Mouse (Mus musculus) neural tube, embryonic 15.5 days (tissue): ENCODE data around the gene Nphs1. TPM values are rescaled to one million over a fixed set of nuclear protein-coding genes. Genes with fewer than 3 reads are reported as not detected.

ENCODE experiments used
- ATAC-seq: fragments of 200-750 bp; cut with Nextera tagmentation; 2 replicates; pipeline ENCODE4 v1.8.0; 2017; ENCODE audit warnings: mild to moderate bottlenecking, moderate TSS enrichment, moderate library complexity; ENCODE audit not compliant: low FRiP score
- H3K27ac ChIP-seq: fragments of 300-500 bp; sonication (generic); replicated peaks from 2 replicates; pipeline ENCODE4 v1.5.1; 2015; ENCODE audit warnings: mild to moderate bottlenecking, inconsistent platforms
- H3K27me3 ChIP-seq: fragments of 300-500 bp; sonication (generic); replicated peaks from 2 replicates; pipeline ENCODE4 v1.6.1; 2015; ENCODE audit warnings: inconsistent platforms
- H3K36me3 ChIP-seq: fragments of 300-500 bp; sonication (generic); 2 replicates; pipeline ENCODE4 v1.6.1; 2015; ENCODE audit warnings: inconsistent platforms
- H3K4me1 ChIP-seq: fragments of 300-500 bp; sonication (generic); 2 replicates; pipeline ENCODE4 v1.6.1; 2015; ENCODE audit warnings: inconsistent platforms
- H3K4me2 ChIP-seq: fragments of 300-500 bp; sonication (generic); 2 replicates; pipeline ENCODE4 v1.6.1; 2015; ENCODE audit warnings: inconsistent platforms, mild to moderate bottlenecking, moderate library complexity
- H3K4me3 ChIP-seq: fragments of 300-500 bp; sonication (generic); replicated peaks from 2 replicates; pipeline ENCODE4 v1.5.1; 2015; ENCODE audit warnings: mild to moderate bottlenecking, inconsistent platforms
- H3K9ac ChIP-seq: fragments of 300-500 bp; sonication (generic); replicated peaks from 2 replicates; pipeline ENCODE4 v1.6.1; 2015; ENCODE audit warnings: mild to moderate bottlenecking, inconsistent platforms
- H3K9me3 ChIP-seq: fragments of 300-500 bp; sonication (generic); replicated peaks from 2 replicates; pipeline ENCODE4 v1.6.1; 2016; ENCODE audit warnings: inconsistent platforms
- WGBS: fragments of 180-500 bp; shearing (Covaris S2); methylation state at CpG from one replicate; pipeline ENCODE4 v1.1.7; 2015; ENCODE audit warnings: mixed read lengths; 5-methylcytosine and 5-hydroxymethylcytosine counted together
- polyA plus RNA-seq: library from polyadenylated mRNA; unstranded; fragments of >200 nt; fragmentation: Nextera tagmentation; extraction: Ambion mirVana; gene quantifications from 2 replicates; pipeline ENCODE4 v1.2.1, GENCODE M21; 2015

Nphs1 gene
- polyA plus RNA-seq, 1 experiment from 2014 or later = 0.14 TPM

DNA sequence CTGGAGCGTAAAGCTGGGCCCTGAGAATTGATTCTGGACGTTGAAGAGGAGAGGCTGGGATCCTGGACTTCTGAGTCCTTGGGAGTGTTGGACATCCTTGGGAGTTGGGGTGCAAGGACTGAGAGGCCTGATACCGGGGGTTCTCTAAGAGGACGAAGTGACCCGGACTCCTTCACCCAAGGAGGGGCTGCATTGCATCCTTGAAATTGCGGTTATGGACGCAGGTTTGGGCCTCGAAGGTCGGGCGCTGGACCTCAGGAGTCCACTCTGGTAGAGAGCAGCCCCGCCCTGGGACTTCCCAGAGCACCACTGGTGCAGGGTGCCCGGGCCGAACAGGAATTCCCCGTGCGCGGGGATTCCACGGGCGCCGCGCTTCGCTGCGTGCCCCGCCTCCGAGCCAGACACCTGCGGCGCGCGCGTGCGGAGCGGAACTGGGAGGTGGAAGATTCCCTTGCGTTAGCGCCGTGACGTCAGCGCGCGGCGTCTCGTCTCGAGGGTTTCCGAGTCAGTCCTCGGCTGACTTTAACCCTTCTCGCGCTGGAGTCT lies 36.2 kb upstream of the Nphs1 start:
- Histone ChIP-seq H3K4me2 (peak overlapping the region; percentile 98), H3K4me1 (peaks cover 24% of the 10 kb centered on the region), H3K9me3 (0 out of 2 replicates have a peak, but pooled peaks cover 5% of the 10 kb centered on the region), H3K27ac (peak overlapping the region; percentile 75), H3K9ac (peak overlapping the region; percentile 69), H3K36me3 (no peaks in the 10 kb centered on the region; the same call in 1 of the 2 replicates), H3K27me3 (no peaks in the 10 kb centered on the region), H3K4me3 (peak overlapping the region; percentile 67)
- peak; percentile 92 for ATAC-seq
- WGBS = under 1% methylated on average over 45 of the region's 45 CpGs

DNA sequence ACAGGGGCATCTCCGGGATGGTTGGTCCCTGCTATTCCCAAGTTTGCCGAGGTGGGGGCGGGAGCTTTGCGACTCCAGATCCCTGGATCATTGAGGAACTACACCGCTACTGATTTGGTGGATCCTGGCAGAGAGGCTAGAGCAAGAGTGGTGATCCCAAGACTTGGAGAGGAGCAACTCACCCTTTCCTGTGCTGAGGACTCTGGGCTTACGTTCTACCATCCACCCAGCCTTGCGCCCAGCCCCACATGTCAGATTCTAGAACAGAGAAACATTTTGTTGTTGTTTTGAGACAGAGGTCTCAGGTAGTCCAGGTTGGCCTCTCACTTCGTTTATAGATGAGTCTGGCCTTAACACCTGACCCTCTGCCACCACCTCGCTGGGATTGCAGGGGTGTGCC lies 35.6 kb upstream of the Nphs1 start:
- H3K9ac ChIP-seq = peak overlapping the region; percentile 69
- no peaks in the 10 kb centered on the region for H3K27me3 ChIP-seq
- peak overlapping the region; percentile 67 for H3K4me3 ChIP-seq
- peak overlapping the region; percentile 75 for H3K27ac ChIP-seq
- ATAC-seq = peak; percentile 46
- no peaks in the 10 kb centered on the region; the same call in 1 of the 2 replicates for H3K36me3 ChIP-seq
- H3K4me1 ChIP-seq = peaks cover 24% of the 10 kb centered on the region
- 0 out of 2 replicates have a peak, but pooled peaks cover 5% of the 10 kb centered on the region for H3K9me3 ChIP-seq
- peak overlapping the region; percentile 98 for H3K4me2 ChIP-seq
- WGBS = 11% methylated on average over 9 of the region's 9 CpGs

DNA sequence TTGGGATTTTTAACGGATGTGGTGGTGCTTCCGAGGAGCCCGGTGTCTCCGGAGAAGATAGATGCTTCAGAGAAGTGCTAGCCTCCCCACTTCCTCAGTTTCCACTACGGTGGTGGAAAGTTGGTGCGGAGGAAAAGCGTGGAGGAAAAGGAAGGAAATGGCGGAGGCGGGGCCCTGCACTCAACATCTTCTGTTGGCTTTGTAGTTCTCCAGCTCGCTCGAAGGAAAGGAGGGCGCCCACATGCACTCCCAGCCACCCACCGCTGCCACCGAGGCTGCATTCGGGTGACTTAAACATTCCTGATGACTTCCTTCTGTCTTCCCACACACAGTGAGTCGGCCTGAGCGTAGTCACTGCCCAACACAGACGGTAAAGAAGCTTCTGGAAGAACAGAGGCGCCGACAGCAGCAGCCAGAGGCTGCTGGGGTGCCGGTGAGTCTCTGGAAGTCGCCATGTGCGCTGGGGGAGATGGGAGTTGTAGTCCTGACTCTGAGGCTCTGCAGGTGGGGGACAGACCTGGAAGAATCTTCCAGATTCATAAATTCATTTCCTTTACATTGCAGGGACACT lies 35.0 kb upstream of the Nphs1 start:
- peak overlapping the region; percentile 98 for H3K4me2 ChIP-seq
- WGBS = 51% methylated on average over 23 of the region's 23 CpGs
- 0 out of 2 replicates have a peak, but pooled peaks cover 5% of the 10 kb centered on the region for H3K9me3 ChIP-seq
- ATAC-seq = no peak
- no peaks in the 10 kb centered on the region; the same call in 1 of the 2 replicates for H3K36me3 ChIP-seq
- H3K27me3 ChIP-seq = no peaks in the 10 kb centered on the region
- H3K4me3 ChIP-seq = peak overlapping the region; percentile 67
- peaks cover 24% of the 10 kb centered on the region for H3K4me1 ChIP-seq
- peak overlapping the region; percentile 75 for H3K27ac ChIP-seq
- H3K9ac ChIP-seq = peak overlapping the region; percentile 69

DNA sequence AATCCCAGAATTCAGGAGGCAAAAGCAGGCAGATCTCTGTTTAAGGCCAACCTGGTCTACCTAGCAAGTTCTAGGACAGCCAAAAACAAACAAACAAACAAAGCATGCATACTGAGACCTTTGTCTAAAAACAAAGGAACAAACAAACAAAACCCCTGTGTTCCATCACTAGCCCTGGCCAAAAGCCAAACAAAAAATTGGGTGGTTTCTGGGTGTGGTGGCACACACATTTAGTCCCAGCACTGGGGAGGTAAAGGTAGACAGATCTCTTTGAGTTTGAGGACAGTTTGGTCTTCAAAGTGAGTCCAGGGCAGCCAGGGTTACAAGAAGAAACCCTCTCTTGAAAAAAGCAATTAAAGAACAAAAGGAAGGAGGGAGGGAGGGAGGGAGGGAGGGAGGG lies 28.8 kb upstream of the Nphs1 start:
- Histone ChIP-seq H3K4me3 (no peak overlapping the region), H3K9me3 (no peaks in the 10 kb centered on the region), H3K9ac (no peak overlapping the region), H3K36me3 (no peaks in the 10 kb centered on the region; the same call in 1 of the 2 replicates), H3K4me2 (no peak overlapping the region), H3K27ac (no peak overlapping the region), H3K27me3 (no peaks in the 10 kb centered on the region), H3K4me1 (0 out of 2 replicates have a peak, but pooled peaks cover 4% of the 10 kb centered on the region)
- ATAC-seq = no peak

DNA sequence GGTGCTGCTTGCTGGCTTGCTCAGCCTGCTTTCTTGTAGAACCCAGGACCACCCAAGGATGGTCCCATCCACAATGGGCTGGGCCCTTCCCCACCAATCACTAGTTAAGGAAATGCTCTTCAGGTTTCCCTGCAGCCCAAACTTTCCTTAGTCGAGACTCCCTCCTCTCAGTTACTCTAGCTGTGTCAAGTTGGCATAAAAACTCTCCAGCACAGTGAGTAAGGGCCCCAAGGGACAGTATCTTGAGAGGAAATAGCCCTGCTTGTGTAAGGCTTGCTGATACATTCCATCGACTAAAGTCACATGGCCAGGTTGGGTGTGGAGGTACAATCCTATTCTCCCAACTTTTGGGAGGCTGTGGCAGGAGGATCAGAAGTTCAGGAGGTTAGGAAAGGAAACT lies 27.9 kb upstream of the Nphs1 start:
- 0 out of 2 replicates have a peak, but pooled peaks cover 4% of the 10 kb centered on the region for H3K4me1 ChIP-seq
- no peak overlapping the region for H3K9ac ChIP-seq
- no peak overlapping the region for H3K4me3 ChIP-seq
- H3K9me3 ChIP-seq = no peaks in the 10 kb centered on the region
- no peak overlapping the region for H3K4me2 ChIP-seq
- no peak for ATAC-seq
- peaks cover 3% of the 10 kb centered on the region for H3K36me3 ChIP-seq
- H3K27ac ChIP-seq = no peak overlapping the region
- 58% methylated on average over 2 of the region's 2 CpGs for WGBS
- H3K27me3 ChIP-seq = no peaks in the 10 kb centered on the region

DNA sequence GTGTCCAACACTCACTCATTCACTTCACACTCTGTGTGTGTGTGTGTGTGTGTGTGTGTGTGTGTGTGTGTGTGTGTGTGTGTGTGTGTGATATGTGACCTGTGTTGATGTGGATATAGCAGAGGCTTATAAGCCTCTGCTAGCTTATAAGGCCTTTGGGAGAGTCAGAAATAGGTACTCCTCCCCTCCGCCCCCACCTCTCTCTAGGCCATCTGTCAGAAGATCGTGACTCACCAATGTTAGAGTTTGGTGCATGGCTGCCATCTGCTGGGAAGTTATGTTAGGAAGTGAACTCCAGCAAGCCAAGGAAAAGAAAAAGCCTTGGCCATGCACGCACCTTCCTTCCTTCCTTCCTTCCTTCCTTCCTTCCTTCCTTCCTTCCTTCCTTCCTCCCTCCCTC lies 26.3 kb upstream of the Nphs1 start:
- ATAC-seq = peak; percentile 61; the same call in 1 of the 2 replicates
- H3K27ac ChIP-seq = no peak overlapping the region
- H3K27me3 ChIP-seq = no peaks in the 10 kb centered on the region
- H3K9ac ChIP-seq = no peak overlapping the region
- peaks cover 19% of the 10 kb centered on the region for H3K36me3 ChIP-seq
- H3K9me3 ChIP-seq = no peaks in the 10 kb centered on the region
- 0 out of 2 replicates have a peak, but pooled peaks cover 4% of the 10 kb centered on the region for H3K4me1 ChIP-seq
- 17% methylated on average over 3 of the region's 3 CpGs for WGBS
- H3K4me2 ChIP-seq = no peak overlapping the region
- H3K4me3 ChIP-seq = no peak overlapping the region

DNA sequence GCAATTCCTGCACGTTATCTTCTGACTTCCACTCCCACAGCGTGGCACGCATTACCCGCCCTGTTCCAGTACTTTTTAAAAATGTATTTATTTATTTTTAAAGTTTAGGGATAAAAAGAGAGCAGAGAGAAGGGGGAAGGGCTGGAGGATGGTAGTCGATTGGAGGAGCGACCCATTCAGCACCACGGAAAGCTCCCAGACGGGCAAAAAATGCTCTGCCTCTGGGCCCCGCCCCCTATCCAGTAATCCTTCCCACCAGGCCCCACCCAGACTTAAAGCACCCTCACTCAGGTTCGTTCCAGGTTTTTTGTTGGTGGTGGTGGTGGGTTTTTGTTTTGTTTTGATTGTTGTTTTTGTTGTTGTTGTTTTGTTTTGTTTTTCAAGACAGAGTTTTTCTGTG lies 23.9 kb upstream of the Nphs1 start:
- H3K4me3 ChIP-seq = no peak overlapping the region
- H3K4me2 ChIP-seq = no peak overlapping the region
- ATAC-seq = no peak
- no peak overlapping the region for H3K27ac ChIP-seq
- H3K4me1 ChIP-seq = 0 out of 2 replicates have a peak, but pooled peaks cover 4% of the 10 kb centered on the region
- H3K36me3 ChIP-seq = peaks cover 37% of the 10 kb centered on the region
- whole genome bisulfite sequencing = 8% methylated on average over 10 of the region's 10 CpGs
- no peaks in the 10 kb centered on the region for H3K9me3 ChIP-seq
- no peaks in the 10 kb centered on the region for H3K27me3 ChIP-seq
- no peak overlapping the region for H3K9ac ChIP-seq

DNA sequence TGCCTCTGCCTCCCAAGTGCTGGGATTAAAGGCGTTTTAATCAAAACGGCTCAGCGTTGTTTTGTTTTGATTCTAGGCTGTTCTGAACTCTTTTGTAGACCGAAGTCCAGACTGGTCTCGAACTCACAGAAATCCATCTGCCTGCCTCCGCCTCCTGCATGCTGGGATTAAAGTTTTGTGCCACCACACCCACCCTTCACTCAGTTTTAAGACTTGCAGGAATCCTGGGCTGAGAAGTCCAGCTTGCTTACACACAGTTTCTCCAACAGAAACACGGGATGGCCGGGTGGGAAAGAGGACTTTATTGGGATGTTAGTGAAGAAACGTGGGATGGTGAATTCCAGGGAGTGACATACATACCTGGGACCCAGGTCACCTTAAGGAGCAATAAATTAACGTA lies 23.4 kb upstream of the Nphs1 start:
- ATAC-seq = no peak
- H3K4me3 ChIP-seq = no peak overlapping the region
- H3K9ac ChIP-seq = no peak overlapping the region
- H3K4me2 ChIP-seq = no peak overlapping the region
- WGBS = 69% methylated on average over 10 of the region's 10 CpGs
- no peak overlapping the region for H3K27ac ChIP-seq
- H3K4me1 ChIP-seq = 0 out of 2 replicates have a peak, but pooled peaks cover 4% of the 10 kb centered on the region
- peaks cover 41% of the 10 kb centered on the region for H3K36me3 ChIP-seq
- H3K27me3 ChIP-seq = no peaks in the 10 kb centered on the region
- H3K9me3 ChIP-seq = no peaks in the 10 kb centered on the region

DNA sequence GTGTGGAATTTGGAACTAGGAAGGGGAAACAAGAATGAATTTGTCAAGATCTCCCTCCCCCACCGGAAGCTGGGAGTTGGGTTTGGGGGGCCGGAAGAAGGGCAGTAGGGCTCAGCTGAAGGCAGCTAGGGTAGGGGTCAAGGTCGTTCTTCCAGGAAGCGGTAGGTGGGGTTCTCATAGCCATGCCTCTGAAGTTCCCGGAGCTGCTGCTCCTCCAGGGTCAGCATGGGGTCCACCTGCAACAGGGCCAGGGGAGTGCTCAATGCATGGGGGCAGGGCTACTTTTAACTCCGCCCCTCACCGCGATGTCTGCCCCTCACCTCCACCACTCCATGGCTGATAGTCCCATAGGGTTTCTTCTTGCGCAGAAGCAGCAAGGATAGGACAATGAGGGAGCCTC lies 23.0 kb upstream of the Nphs1 start:
- Histone ChIP-seq H3K4me3 (no peak overlapping the region), H3K27ac (no peak overlapping the region), H3K9me3 (no peaks in the 10 kb centered on the region), H3K27me3 (no peaks in the 10 kb centered on the region), H3K9ac (no peak overlapping the region), H3K36me3 (peaks cover 46% of the 10 kb centered on the region), H3K4me2 (no peak overlapping the region), H3K4me1 (0 out of 2 replicates have a peak, but pooled peaks cover 4% of the 10 kb centered on the region)
- 46% methylated on average over 9 of the region's 9 CpGs for WGBS
- ATAC-seq = no peak

DNA sequence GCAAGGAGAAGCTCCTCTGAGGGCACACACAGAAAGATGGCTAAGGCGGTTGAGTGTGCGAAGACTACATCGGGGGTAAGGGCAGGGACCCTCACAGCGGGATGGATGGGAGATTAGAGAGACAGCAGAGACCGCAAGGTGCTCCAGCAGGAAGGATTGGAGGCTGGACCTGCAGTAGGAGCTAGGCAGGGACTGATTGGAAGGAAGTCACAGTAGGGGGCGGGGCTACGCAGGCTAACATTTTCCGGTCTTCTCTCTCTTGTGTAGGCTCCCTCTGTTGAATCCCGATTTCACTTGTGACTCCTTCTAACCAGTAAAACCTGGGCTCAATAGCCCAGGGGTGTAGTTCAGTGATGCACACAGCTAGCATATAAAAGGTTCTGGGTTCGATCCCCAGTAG lies 21.2 kb upstream of the Nphs1 start:
- H3K27me3 ChIP-seq = no peaks in the 10 kb centered on the region
- no peak overlapping the region for H3K4me3 ChIP-seq
- peaks cover 3% of the 10 kb centered on the region; the same call in 1 of the 2 replicates for H3K4me1 ChIP-seq
- no peaks in the 10 kb centered on the region for H3K9me3 ChIP-seq
- no peak overlapping the region for H3K9ac ChIP-seq
- H3K4me2 ChIP-seq = no peak overlapping the region
- no peak overlapping the region for H3K27ac ChIP-seq
- ATAC-seq = no peak
- H3K36me3 ChIP-seq = peaks cover 60% of the 10 kb centered on the region
- 21% methylated on average over 10 of the region's 10 CpGs for WGBS

DNA sequence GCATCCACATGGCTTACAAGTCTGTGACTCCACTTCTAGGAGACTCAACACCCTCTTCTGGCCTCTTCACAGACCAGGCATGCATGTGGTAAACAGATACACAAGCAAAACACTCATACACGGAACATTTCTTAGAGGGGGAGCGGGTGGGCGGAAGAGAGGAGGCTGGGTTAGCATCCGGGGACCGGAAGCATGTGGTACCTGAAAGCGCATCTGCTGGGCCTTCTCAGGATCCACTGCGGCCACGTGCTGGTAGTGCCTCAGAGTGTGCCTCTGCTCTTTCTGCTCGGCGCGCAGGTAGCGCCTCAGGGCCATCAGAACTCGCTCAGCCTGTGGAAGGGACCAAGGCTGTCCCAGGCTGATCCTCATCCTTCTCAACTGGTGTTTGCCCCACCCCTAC lies 18.4 kb upstream of the Nphs1 start:
- no peak overlapping the region for H3K9ac ChIP-seq

DNA sequence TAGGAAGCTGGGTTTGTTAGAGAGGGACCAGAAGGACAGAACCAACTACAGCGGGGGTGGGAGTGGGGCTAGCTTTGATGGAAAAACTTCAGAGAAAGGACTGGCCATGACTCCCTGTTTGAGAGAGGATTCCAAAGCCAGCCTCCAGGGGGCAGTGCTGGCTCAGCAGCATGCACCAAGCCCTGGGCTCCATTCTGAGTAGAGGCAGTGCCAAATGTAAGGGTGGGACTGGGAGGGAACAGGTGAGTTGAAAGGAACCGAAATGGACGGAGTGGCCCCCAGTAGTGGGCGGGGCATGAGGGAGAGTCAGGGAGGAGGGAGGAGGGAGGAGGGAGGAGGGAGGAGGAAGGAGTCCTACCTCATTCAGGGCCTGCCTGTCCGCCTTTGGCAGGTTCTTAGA lies 17.4 kb upstream of the Nphs1 start:
- H3K9ac ChIP-seq = no peak overlapping the region
- H3K36me3 ChIP-seq = peaks cover 65% of the 10 kb centered on the region
- no peaks in the 10 kb centered on the region for H3K27me3 ChIP-seq
- 14% methylated on average over 5 of the region's 5 CpGs for WGBS
- H3K4me1 ChIP-seq = peaks cover 32% of the 10 kb centered on the region
- H3K27ac ChIP-seq = no peak overlapping the region
- H3K9me3 ChIP-seq = no peaks in the 10 kb centered on the region
- H3K4me3 ChIP-seq = no peak overlapping the region
- no peak overlapping the region for H3K4me2 ChIP-seq
- no peak for ATAC-seq

More for the DNA sequence above, 18.4 kb upstream of the Nphs1 start:
- Histone ChIP-seq H3K27me3 (no peaks in the 10 kb centered on the region), H3K9me3 (no peaks in the 10 kb centered on the region), H3K27ac (no peak overlapping the region), H3K4me2 (no peak overlapping the region), H3K4me1 (peaks cover 31% of the 10 kb centered on the region), H3K4me3 (no peak overlapping the region), H3K36me3 (peaks cover 74% of the 10 kb centered on the region)
- ATAC-seq = no peak
- WGBS = 83% methylated on average over 13 of the region's 13 CpGs
